Mouse (Mus musculus): ENCODE data around the gene Dclk3.

- TF ChIP-seq POLR2A (IDR thresholded peaks at IDR 0.05; ENCODE audit: insufficient read depth, low read depth, low read length) (no peak), CTCF (IDR thresholded peaks at IDR 0.05) (no peak), EP300 (IDR thresholded peaks at IDR 0.05; ENCODE audit: insufficient read depth, low read depth, low read length) (no peak)
These were observed 21.4 kb downstream of the Dclk3 start for GRCm38 (mm10) chr9:111460201-111460814.
